Mouse (Mus musculus) heart, postnatal 36 days (tissue): ENCODE measurements at regions not wholly inside any gene's neighbourhood (a gene's known extent, or its start where the extent isn't known, plus 50 kb on each side); places are given as distances from the start of the nearest gene placed in this dataset.

ENCODE experiments used
- DNase-seq, 2 experiments: peaks; one replicate each; pipeline ENCODE4 v3.0.0; 2021 to 2022
- intact Hi-C: fragments of 180-260 bp; cut with DNase I; formaldehyde crosslinking; loops from one replicate; pipeline ENCODE4 v1.15.1; 2025

DNA sequence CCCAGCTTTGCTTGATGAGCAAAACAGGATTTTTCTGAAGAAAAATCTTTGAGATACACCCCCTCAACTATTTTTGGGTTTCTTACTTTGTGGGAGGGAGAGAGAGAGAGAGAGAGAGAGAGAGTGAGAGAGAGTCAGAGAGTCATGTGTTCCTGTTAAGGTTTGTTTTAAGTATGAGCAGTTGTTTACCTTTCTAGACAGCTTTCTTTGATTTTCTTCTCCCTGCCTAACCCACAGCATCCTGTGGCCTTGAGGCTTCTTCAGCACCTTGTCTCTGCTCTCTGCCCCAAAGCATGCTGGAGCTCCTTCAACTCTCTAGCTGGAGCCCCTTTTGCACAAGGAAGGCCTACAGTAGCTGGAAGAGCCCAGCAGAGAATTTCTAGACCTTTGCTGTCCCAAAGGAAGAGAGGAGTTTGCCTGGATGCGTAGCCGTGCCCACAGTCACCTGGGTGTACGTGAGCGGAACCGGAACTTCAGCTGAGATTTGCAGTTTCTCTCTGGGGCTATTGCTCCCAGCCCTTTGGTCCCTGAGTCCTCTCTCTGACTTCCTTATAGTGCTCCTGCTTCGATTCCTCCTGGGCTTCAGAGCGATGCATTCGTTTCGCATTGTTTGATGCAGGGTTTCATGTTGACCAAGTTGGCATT is 1242.1 kb upstream of the A1bg start:
- intact Hi-C loops: no loop called here

DNA sequence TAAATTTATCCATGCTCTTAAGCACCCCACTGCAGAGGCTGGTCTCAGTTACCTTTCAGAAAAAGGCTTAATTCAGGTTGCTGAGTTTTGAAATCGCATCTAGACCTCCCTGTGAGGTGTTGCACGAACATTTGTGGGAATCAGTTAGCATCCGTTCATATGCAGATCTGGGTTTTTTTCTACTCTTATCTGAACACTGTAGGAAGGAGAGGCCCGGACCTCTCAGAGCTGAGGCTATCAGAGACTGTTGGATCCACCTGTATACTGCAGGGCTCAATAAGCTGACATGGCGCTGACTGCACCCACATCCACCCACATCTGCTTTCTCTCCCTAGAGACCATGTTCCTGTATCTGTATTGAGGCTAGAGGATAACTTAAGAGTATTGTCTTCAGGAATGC is 1240.4 kb upstream of the A1bg start:
- DNase-seq: no peak
- intact Hi-C loops: no loop called here

More for the DNA sequence above, 1242.1 kb upstream of the A1bg start:
- DNase-seq: no peak

DNA sequence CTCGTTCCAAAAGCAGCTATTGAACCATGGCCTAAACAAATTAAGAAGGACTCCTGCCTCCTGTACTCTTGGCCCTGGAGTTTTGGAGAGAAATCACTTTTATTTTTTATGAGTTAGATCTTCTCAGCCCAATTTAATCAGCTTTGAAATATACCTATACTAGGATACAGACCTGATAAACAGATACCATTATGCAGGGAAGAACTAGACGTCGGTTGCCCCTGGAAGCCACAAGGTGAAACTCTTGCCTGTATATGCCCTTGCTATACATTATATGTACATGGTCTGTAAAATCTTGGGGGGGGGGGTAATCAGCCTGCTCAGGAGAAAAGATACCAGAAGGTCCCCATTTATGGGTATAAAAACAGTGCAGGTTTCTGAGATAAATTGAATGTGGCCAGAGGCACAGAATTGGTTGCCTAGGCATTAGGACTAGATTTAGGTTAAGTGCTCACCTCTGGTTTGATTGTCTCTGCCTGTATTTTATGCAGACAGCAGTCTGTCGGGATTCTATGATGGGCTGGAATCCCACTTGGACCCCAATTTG is 1239.9 kb upstream of the A1bg start:
- no peak for DNase-seq
- intact Hi-C loops: no loop called here

DNA sequence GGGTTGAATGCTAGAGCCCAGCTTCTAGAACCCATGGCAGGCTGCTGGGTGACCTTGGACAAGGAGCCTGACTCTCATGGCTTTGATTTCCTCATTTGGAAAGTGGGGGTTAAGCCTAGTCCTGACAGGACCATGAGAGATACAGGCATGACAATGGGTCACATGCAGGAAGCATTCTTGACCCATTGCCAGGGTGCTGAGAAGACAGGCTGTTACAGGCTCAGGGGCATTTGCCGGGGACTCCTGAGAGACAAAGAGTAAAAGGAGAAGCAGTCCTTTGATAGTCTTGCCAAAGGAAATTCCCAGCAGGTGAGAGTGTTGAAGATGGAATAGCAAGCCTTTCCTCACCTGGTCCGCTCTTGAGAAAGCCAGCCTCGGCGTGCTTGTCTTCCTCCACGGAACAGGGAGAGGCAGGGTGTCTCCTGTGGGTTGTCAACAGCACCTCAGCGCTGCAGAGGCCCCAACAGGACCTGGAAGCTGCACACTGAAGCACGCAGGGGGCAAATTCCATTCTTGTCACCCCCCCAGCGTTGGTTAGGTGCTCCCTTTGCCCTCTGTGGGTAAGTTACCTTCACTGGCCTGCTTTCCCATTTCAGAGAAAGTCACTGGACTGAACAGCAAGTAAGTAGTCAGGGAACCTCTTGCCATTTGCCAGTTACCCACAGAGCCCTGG is 1239.3 kb upstream of the A1bg start:
- peak; percentile 18 to 29 for DNase-seq
- intact Hi-C loops: no loop called here

DNA sequence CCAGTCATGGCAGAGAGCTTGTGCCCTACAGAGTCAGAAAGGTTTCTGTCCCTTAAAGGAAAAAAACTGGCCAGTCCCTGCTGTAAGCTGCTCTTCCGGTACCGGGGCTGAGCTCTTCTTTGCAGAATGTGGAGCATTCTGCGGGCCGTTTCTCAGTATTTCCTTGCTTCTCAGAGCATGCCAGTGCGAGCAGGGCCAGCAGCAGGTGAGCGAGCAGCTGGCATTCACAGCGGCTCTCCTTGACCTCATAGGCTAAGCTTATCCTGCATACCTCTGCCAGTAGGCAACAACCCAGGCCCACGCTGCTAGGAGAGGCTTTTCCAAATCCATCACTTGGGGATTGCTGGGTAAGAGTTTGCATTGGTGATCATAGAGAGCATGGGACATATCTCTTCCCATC is 1238.2 kb upstream of the A1bg start:
- intact Hi-C loops: no loop called here
- DNase-seq: no peak

DNA sequence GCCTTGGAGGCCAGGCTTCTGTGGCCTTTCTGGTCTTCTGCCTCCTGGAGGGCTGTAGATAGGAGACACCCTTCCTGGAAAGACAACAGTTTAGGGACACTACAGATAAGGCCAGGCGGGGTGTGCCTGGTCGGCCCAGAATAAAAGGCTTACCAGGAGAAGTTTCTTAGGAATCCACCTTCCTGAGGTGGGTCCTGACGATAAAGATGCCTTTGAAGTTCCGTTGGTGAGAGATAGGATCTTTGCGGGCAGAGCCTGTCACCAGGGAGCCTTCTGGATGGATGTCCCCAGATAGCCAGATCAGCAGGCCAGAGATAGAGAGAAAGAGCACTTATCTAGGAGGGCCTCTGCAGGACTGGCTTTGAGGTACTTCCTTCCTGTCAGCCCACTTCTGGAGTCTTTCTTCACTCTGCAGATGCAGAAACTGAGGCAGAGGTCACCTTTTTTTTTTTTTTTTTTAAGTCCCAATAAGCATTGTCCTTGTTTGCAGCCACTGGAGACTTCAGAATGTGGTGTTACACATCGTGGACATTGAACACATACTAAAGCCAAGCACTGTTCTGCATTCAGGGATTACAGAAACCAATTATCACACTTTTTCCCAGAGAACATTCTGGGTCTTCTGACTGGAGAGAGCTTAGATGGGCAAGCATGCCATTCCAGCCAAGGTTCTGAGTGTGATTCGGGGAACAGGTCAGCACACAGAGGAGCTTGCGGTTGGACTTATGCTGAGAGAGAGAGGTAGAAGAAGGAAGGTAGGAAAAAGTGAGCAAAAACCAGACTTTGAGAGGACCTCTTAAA is 1236.3 kb upstream of the A1bg start:
- no peak for DNase-seq
- intact Hi-C loops: no loop called here

DNA sequence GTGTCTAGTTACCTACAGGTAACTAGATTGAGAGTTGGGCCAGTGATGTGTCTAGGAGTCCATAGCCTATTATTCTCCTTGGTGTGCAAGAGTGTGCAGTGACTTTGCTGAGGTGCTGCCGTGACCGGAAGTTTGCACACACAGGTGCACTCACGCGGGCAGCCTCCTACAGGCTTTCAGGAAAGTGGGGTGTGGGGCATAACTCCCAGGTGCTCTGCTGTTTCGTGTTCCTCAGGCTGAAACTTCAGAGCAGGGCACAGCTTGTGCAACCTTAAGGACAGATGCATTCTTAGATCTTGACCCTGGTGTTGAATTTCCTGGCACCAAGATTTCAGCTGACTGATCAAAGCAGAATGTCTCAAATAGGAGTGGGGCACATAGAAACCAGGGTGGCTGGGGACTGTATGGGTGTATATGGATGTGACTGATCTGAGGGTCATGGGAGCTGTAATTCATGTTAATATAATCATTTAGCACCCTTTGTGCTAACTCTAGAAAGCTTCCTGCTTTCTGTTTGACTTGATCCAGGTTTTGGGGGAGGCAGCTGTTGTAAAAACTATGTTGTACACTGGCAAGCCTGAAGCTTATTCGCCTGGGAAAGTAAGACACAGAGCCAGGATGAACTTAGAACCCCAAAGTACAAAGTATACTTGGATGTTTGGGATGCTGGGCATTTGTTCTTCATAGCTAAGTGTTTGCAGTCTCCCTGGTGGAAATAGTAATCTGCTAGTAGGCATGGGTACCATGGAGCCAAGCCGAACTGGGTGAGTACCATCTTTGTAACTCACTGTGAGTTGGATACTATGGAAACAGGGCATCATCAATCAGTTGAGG is 1234.6 kb upstream of the A1bg start:
- intact Hi-C loops: no loop called here
- no peak for DNase-seq

DNA sequence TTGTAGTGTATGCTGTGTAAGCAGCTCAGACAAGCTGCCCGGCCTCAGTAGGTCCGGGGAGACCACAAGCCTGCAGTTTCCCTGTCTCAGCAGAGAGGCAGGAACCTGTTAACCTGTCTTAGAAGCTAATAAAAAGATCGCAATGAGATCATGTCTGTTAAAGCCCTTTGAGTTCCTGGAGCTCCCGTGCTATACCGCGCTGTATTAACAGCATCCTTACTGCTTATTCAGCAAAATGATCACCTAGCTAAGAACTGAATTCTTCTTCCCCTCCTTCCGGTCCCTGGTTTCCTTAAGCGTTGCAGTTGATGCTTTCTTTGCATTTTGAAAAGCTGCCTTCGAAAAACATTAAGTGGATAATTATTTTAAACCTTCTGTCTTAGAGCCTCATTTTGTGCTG is 1230.4 kb upstream of the A1bg start:
- intact Hi-C loops: no loop called here
- no peak for DNase-seq

DNA sequence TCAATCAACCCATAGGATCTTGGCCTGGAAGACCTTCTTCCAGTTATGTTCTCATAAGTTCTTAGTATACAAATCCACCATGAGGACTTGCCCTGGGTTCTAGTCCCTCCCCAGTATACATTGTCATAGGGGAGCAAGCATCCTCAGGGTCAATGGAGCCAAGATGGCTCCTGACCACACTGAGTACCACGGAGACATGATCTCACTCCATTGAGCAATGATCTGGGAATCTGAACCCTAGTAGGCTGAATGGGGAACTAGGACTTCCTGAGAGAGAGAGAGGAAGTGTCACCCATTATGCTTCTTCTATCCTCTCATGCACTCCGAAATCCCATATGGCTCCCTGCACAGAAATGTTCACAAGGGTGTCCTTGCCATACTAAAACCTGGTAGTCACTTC is 1229.3 kb upstream of the A1bg start:
- intact Hi-C loops: no loop called here
- DNase-seq: no peak

DNA sequence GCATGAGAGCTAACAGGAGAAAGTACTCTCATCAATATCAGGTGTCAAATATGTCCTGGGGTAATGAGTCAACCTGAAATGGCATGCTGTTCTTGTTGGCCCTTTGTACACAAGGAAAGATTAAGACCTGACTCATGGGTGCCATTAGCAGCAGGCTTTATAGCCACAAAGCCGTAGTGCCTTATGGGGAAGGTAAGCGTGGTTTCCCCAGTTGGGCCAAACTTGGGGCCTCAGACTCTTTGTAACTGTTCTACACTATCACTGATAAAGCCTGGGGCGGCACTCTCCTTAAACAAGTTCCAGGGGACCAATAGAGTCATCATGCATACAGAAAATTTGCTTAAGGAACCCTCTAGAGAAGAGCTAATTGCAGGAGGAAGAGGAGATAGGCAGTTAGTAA is 1228.9 kb upstream of the A1bg start:
- DNase-seq: no peak
- intact Hi-C loops: no loop called here

DNA sequence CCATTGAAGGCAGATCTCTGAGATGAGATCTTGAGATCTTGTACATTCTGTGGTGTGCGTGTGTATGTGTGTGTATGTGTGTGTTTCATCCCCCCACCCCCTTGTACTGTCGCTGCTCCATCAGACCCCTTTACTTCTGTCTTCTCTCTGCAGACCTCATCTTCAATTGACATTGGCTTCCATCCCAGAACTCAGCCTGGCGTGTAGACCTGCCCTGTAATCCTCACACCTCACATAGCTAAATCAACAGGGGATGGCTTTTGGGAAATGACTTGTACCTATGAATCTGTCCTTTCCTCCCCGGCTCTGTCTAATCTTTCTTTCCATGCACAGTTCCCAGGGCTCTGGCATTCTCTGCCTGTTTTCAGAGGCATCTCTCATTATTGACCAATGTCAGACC is 1227.5 kb upstream of the A1bg start:
- intact Hi-C loops: no loop called here
- no peak for DNase-seq

DNA sequence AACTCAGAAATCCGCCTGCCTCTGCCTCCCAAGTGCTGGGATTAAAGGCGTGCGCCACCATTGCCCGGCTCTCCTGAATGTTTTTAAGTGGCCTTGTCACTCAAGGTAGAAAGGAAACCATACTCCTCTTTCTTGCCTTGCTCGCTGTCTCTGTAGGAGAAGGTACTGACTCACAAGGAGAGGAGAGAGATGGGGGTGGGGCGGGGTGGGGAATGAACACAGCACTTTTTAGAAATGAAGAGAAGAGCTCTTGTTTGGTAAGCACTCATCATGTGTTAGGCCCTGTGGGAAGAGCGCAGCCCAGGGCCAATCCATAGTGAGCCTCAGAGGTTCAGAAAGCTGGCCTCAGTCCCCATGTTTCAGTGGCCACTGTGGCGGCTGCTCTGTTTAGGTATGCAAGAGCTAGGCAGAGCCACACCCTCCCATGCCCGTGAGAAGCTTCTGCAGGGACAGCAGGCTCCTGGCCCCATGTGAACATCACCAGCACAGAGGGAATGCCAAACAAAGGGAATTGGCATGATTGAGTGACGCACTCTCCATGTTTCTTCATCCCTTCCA is 1225.9 kb upstream of the A1bg start:
- intact Hi-C loops: no loop called here
- no peak for DNase-seq

DNA sequence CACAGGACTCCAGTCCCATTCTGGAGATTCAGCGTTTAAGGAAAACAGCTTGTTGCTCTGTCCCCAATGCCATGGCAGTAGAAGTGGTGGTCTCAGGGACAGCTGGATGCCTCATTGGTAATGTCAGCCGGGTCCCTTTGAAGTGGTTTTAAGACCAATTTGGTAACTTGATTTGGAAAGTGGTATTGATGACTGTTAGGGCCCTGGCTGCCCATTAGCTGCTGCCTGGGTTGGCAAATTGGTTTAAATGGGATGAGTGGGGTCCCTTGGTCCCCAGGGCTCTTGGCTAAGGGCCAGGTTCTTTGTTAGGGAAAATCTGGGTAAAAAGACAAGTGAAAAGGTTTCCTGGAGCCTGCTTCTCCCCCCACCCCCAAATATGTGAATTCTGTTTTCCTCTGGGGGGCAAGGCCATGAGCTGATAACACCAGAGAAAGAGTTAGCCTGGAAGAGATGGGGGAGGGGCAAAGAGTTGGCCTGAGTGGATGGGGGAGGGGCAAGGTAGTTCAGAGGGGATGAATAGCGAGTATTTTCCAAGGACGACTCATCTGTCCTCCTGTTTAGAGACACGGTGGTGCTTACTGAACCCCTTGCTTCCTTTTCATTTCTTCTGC is 1224.6 kb upstream of the A1bg start:
- DNase-seq: no peak
- intact Hi-C loops: no loop called here

DNA sequence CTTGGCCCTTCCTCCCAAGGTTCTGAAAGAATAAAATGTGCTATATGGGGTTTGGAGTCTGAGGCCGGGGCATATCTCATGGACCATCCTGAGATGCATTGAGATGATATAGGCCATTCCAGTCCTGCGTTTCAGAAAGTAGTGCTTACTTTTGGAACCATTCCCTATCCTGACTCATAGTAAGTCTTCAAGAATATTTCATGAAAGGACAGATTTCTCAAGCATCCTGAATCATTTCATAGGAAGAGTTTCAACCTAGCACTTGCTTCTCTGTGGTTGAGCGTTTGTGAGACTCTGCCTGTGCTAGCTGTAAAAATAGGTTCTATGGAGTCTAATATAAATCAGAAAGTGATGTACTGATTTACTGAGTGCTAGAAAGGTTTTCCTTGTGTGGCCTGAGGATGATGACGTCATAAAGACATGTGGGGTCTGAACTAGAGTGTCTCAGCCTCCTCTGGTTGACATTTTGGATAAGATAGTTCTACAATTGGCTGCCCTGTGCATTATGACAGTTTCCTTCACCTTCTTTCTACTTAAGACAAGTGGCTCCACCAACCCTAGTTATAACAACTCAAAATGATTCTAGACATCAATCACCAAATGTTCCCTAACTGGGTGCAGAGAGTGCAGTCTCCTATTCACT is 1223.0 kb upstream of the A1bg start:
- no peak for DNase-seq
- intact Hi-C loops: no loop called here

DNA sequence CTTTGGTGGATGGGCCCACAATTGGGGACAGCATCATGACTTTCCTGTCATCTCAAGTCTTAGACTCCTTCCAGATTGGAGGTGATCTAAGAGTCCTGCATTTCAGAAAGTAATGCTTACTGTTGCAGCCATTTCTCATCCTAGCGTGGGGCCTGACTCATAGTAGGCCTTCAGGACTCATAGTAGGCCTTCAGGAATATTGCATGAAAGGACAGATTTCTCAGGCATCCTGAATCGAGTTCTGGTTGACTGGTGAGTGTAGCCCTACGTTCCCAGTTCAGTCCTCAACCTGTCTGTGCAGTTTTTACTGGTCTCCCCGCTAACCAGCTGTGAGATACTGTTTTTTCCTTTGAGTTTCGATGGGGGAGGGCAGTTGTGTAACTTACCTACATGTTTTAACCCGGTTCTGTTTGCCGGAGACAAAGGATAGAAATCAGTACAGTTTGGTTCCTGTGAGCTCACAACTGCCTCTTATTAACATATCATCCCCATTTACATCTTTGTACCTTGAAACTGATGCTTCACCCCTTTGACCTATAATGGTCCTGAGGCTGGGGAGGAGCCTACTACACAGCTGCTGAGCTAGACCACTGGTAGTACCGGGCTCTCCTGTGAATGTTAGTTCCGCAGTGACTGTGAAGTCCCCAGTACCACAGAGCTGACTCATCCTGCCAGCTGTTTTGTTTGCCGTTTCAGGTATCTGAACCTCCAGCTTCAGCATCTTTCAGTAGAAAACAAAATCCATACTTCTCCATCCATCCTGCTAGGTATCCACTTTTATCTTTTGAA is 1222.2 kb upstream of the A1bg start:
- no peak for DNase-seq
- intact Hi-C loops: no loop called here

DNA sequence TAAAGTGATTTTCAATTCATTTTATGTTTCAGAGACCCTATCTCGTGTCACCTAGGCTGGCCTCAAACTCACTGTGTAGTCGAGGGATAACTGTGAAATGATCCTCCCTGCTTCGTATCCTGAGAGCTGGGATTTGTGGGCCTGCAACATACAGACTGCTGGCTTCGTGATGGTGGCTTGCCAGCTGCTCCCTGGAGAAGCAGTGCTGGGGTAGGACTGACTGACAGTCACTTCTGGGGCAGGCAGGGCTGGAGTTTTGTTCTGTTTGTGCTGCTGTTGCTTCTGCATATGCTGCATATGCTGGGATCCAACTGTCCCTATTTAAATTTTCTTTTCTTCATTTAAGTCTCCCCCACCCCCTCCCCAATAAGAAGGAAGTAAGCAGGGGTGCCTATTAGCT is 1217.0 kb upstream of the A1bg start:
- DNase-seq: no peak
- intact Hi-C loops: loop anchor here (5.0 kb wide), 1 partner anchor 88 kb away; no protein-coding TSS in a partner anchor

DNA sequence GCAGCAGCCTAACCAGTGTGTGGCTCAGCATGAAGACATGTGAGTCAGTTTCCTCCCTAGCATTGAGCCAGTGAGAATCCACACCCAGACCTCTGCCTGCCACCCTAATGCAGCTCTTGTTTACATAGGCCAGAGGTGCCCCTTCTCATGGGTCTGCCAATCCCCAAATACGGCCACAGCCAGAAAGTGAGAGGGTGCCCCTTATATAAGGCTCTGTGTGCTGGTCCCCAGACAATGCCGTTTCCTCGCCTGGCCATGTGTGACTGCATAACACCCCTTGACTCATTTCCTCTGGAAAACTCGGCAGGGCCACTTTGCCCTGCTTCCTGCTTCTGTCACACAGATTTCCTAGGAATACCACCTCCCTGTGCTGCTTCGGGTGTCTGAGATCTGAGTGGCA is 1216.4 kb upstream of the A1bg start:
- intact Hi-C loops: loop anchor here (5.0 kb wide), 1 partner anchor 87 kb away; no protein-coding TSS in a partner anchor
- no peak for DNase-seq

DNA sequence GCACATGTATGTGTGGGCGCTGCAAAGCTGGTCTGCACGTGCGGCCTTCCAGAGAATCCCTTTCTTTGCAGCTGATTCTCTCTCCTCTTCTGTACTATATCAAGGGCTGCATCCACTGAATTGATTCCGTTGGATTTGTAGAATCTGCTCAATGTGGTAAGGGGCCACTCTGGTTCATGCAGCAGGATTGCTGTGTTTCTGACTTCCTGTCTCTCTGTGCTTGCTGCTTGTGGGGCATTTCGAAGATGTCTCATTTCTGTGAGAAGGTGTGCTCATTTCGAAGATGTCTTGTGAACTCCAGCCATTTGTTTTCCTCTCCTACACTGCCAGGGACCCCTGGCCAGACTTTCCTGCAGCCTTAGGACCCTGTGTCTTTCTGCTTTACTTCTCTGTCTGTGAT is 1215.9 kb upstream of the A1bg start:
- intact Hi-C loops: loop anchor here (5.0 kb wide), 1 partner anchor 86 kb away; no protein-coding TSS in a partner anchor
- DNase-seq: no peak
